Mouse (Mus musculus) MEL (cell line): ENCODE data around the gene Stra6l. TPM values are rescaled to one million over a fixed set of nuclear protein-coding genes. Genes with fewer than 3 reads are reported as not detected.

Source experiments
- DNase-seq: peaks from one replicate; pipeline ENCODE4 v3.0.0; 2011; ENCODE audit warnings: low read depth, low spot score
- H3K27ac ChIP-seq: 2 replicates; pipeline ENCODE4 v1.5.1; 2012; ENCODE audit warnings: low read depth, mild to moderate bottlenecking, control low read depth, low read length, moderate library complexity; ENCODE audit not compliant: control insufficient read depth
- H3K27me3 ChIP-seq, 2 experiments: fragments of 150-350 bp in 1 of 2; sonication (generic) in 1 of 2; 2 replicates each; pipeline ENCODE4 v1.6.1; 2012; ENCODE audit warnings: low read length in 2 of 2, mild to moderate bottlenecking in 2 of 2, improper control_type of control experiment in 1 of 2, moderate library complexity in 1 of 2; ENCODE audit not compliant: insufficient read depth in 2 of 2, control insufficient read depth in 1 of 2
- H3K36me3 ChIP-seq, 2 experiments: 2 replicates each; pipeline ENCODE4 v1.6.1; 2012 to 2014; ENCODE audit warnings: low read length in 2 of 2, improper control_type of control experiment in 1 of 2, inconsistent platforms in 1 of 2, mild to moderate bottlenecking in 1 of 2; ENCODE audit not compliant: insufficient read depth in 2 of 2, control insufficient read depth in 1 of 2
- H3K4me1 ChIP-seq, 2 experiments: fragments of 150-350 bp in 1 of 2; sonication (generic) in 1 of 2; 2 replicates each; pipeline ENCODE4 v1.6.1; 2012; ENCODE audit warnings: low read length in 2 of 2, improper control_type of control experiment in 1 of 2, mild to moderate bottlenecking in 1 of 2; ENCODE audit not compliant: insufficient read depth in 2 of 2, control insufficient read depth in 1 of 2
- H3K4me3 ChIP-seq, 2 experiments: fragments of 150-350 bp in 1 of 2; sonication (generic) in 1 of 2; 2 replicates each; pipeline ENCODE4 v1.5.1; 2012; ENCODE audit warnings: low read depth in 2 of 2, low read length in 2 of 2, mild to moderate bottlenecking in 2 of 2, moderate library complexity in 2 of 2, control low read depth in 1 of 2, improper control_type of control experiment in 1 of 2; ENCODE audit not compliant: control insufficient read depth in 1 of 2, insufficient read depth in 1 of 2
- H3K79me2 ChIP-seq: 2 replicates; pipeline ENCODE4 v1.6.1; 2012; ENCODE audit warnings: mild to moderate bottlenecking, low read length, moderate library complexity; ENCODE audit not compliant: control insufficient read depth, poor library complexity, insufficient read depth
- H3K9ac ChIP-seq: 2 replicates; pipeline ENCODE4 v1.6.1; 2012; ENCODE audit warnings: low read depth, mild to moderate bottlenecking, control low read depth, low read length, moderate library complexity; ENCODE audit not compliant: control insufficient read depth, poor library complexity, severe bottlenecking
- H3K9me3 ChIP-seq: fragments of 150-350 bp; sonication (generic); replicated peaks from 2 replicates; pipeline ENCODE4 v1.6.1; 2012; ENCODE audit warnings: mild to moderate bottlenecking, low read length, improper control_type of control experiment, moderate library complexity; ENCODE audit not compliant: insufficient read depth
- BHLHE40 ChIP-seq: IDR thresholded peaks from 2 replicates; pipeline ENCODE4 v1.6.1; 2012; ENCODE audit warnings: low read depth, mild to moderate bottlenecking, inconsistent platforms, low read length, improper control_type of control experiment, borderline replicate concordance
- CHD1 ChIP-seq: IDR thresholded peaks from 2 replicates; pipeline ENCODE4 v1.6.1; 2012; ENCODE audit warnings: low read depth, mild to moderate bottlenecking, inconsistent platforms, low read length, improper control_type of control experiment
- CTCF ChIP-seq, 3 experiments: IDR thresholded peaks in 2 of 3; conservative IDR thresholded peaks in 1 of 3; 2 replicates each; pipeline ENCODE4 v1.5.1; 2011 to 2012; ENCODE audit warnings: low read length in 3 of 3, low read depth in 2 of 3, mild to moderate bottlenecking in 2 of 3, improper control_type of control experiment in 1 of 3, inconsistent platforms in 1 of 3, mixed read lengths in 1 of 3, moderate library complexity in 1 of 3; ENCODE audit not compliant: control insufficient read depth in 1 of 3, insufficient read depth in 1 of 3, poor library complexity in 1 of 3, severe bottlenecking in 1 of 3
- ELF1 ChIP-seq: IDR thresholded peaks from 2 replicates; pipeline ENCODE4 v1.6.1; 2014; ENCODE audit warnings: low read depth, mild to moderate bottlenecking, inconsistent platforms, low read length, improper control_type of control experiment, moderate library complexity
- EP300 ChIP-seq, 2 experiments: IDR thresholded peaks; 2 replicates each; pipeline ENCODE4 v1.6.1; 2011; ENCODE audit warnings: improper control_type of control experiment in 2 of 2, low read length in 2 of 2, low read depth in 1 of 2, mild to moderate bottlenecking in 1 of 2
- ETS1 ChIP-seq: IDR thresholded peaks from 2 replicates; pipeline ENCODE4 v1.6.1; 2012; ENCODE audit warnings: low read depth, mild to moderate bottlenecking, inconsistent platforms, low read length, improper control_type of control experiment, moderate library complexity
- GABPA ChIP-seq: IDR thresholded peaks from 2 replicates; pipeline ENCODE4 v1.6.1; 2012; ENCODE audit warnings: low read depth, mild to moderate bottlenecking, inconsistent platforms, low read length, improper control_type of control experiment, moderate library complexity
- GATA1 ChIP-seq: IDR thresholded peaks from 2 replicates; pipeline ENCODE4 v1.6.1; 2011; ENCODE audit warnings: low read depth, low read length, improper control_type of control experiment
- HCFC1 ChIP-seq: IDR thresholded peaks from 2 replicates; pipeline ENCODE4 v1.6.1; 2012; ENCODE audit warnings: low read depth, mild to moderate bottlenecking, inconsistent platforms, low read length, improper control_type of control experiment, moderate library complexity
- KAT2A ChIP-seq: conservative IDR thresholded peaks from 2 replicates; pipeline ENCODE4 v1.6.1; 2012; ENCODE audit warnings: low read depth, low read length, improper control_type of control experiment, inconsistent platforms
- MAFK ChIP-seq: IDR thresholded peaks from 2 replicates; pipeline ENCODE4 v1.6.1; 2011; ENCODE audit warnings: low read depth, mild to moderate bottlenecking, low read length, improper control_type of control experiment, borderline replicate concordance
- MAX ChIP-seq: IDR thresholded peaks from 2 replicates; pipeline ENCODE4 v1.6.1; 2011; ENCODE audit warnings: low read length, improper control_type of control experiment
- MXI1 ChIP-seq: IDR thresholded peaks from 2 replicates; pipeline ENCODE4 v1.6.1; 2011; ENCODE audit warnings: mild to moderate bottlenecking, low read depth, low read length, improper control_type of control experiment
- MYB ChIP-seq: IDR thresholded peaks from 2 replicates; pipeline ENCODE4 v1.6.1; 2011; ENCODE audit warnings: mild to moderate bottlenecking, low read depth, low read length, improper control_type of control experiment
- NRF1 ChIP-seq: IDR thresholded peaks from 2 replicates; pipeline ENCODE4 v1.6.1; 2014; ENCODE audit warnings: low read depth, mild to moderate bottlenecking, inconsistent platforms, low read length, improper control_type of control experiment, moderate library complexity; ENCODE audit not compliant: poor library complexity, insufficient read depth, severe bottlenecking
- POLR2A ChIP-seq, 2 experiments: IDR thresholded peaks; 2 replicates each; pipeline ENCODE4 v1.6.1; 2011 to 2012; ENCODE audit warnings: low read length in 2 of 2, mild to moderate bottlenecking in 2 of 2, control low read depth in 1 of 2, improper control_type of control experiment in 1 of 2, low read depth in 1 of 2, moderate library complexity in 1 of 2; ENCODE audit not compliant: control insufficient read depth in 1 of 2, insufficient read depth in 1 of 2, poor library complexity in 1 of 2
- POLR2AphosphoS2 ChIP-seq: IDR thresholded peaks from 2 replicates; pipeline ENCODE4 v1.6.1; 2011; ENCODE audit warnings: low read length, improper control_type of control experiment
- SIN3A ChIP-seq: IDR thresholded peaks from 2 replicates; pipeline ENCODE4 v1.6.1; 2012; ENCODE audit warnings: low read length, improper control_type of control experiment, inconsistent platforms
- TAL1 ChIP-seq: IDR thresholded peaks from 2 replicates; pipeline ENCODE4 v1.6.1; 2012; ENCODE audit warnings: mild to moderate bottlenecking, inconsistent platforms, low read length, moderate library complexity, mixed read lengths
- TBP ChIP-seq: IDR thresholded peaks from 2 replicates; pipeline ENCODE4 v1.8.0; 2011; ENCODE audit warnings: low read depth, low read length, improper control_type of control experiment
- TCF12 ChIP-seq: IDR thresholded peaks from 2 replicates; pipeline ENCODE4 v1.6.1; 2014; ENCODE audit warnings: low read depth, mild to moderate bottlenecking, inconsistent platforms, low read length, improper control_type of control experiment, moderate library complexity
- USF1 ChIP-seq: IDR thresholded peaks from 2 replicates; pipeline ENCODE4 v1.6.1; 2014; ENCODE audit warnings: low read depth, mild to moderate bottlenecking, inconsistent platforms, low read length, improper control_type of control experiment, moderate library complexity
- USF2 ChIP-seq, 2 experiments: IDR thresholded peaks; 2 replicates each; pipeline ENCODE4 v1.6.1; 2011 to 2012; ENCODE audit warnings: improper control_type of control experiment in 2 of 2, low read length in 2 of 2, borderline replicate concordance in 1 of 2, inconsistent platforms in 1 of 2, low read depth in 1 of 2, mild to moderate bottlenecking in 1 of 2; ENCODE audit not compliant: insufficient read depth in 1 of 2
- ZMIZ1 ChIP-seq: IDR thresholded peaks from 2 replicates; pipeline ENCODE4 v1.6.1; 2012; ENCODE audit warnings: low read depth, mild to moderate bottlenecking, inconsistent platforms, low read length, improper control_type of control experiment, moderate library complexity
- ZNF384 ChIP-seq: IDR thresholded peaks from 2 replicates; pipeline ENCODE4 v1.6.1; 2012; ENCODE audit warnings: low read depth, mild to moderate bottlenecking, inconsistent platforms, low read length, improper control_type of control experiment
- polyA plus RNA-seq, 2 experiments: library from polyadenylated mRNA; stranded (reverse) in 1 of 2; unstranded in 1 of 2; fragments of >175 nt in 1 of 2; fragments of >200 nt in 1 of 2; gene quantifications; 2 replicates each; pipeline versions ENCODE4 v1.2.1 to v1.2.4; 2012; ENCODE audit warnings: low replicate concordance in 2 of 2, low read depth in 1 of 2; ENCODE audit not compliant: insufficient read length in 2 of 2, insufficient read depth in 1 of 2, missing spikeins in 1 of 2
- total RNA-seq: library from RNA; depleted of rRNA; stranded (reverse); fragments of 300-350 nt; gene quantifications from 2 replicates; pipeline ENCODE4 v1.2.3, GENCODE M21; 2012

The Stra6l gene
- total and polyA plus RNA-seq, 3 experiments, result not detected

GRCm38 (mm10) chr4:45909924-45910323 lies 61.5 kb downstream of the Stra6l start:
- no peaks in the 10 kb centered on the region for H3K79me2 ChIP-seq
- no peaks in the 10 kb centered on the region for H3K4me1 ChIP-seq
- H3K9me3 ChIP-seq, result no peaks in the 10 kb centered on the region
- TF ChIP-seq SIN3A (no peak), CTCF (IDR thresholded peaks at IDR 0.05 in 2 of 3, conservative IDR thresholded peaks at IDR 0.05 in 1 of 3; ENCODE audit: control insufficient read depth in 1 of 3, insufficient read depth in 1 of 3, low read depth in 2 of 3, low read length in 3 of 3, poor library complexity in 1 of 3, severe bottlenecking in 1 of 3) (peak in 1 of 3 experiments; percentile 24; a peak in 1 of 6 replicates), ELF1 (no peak)
- H3K27ac ChIP-seq, result no peak overlapping the region
- H3K4me3 ChIP-seq, result no peak overlapping the region
- peak; percentile 20 for DNase-seq
- H3K9ac ChIP-seq, result no peak overlapping the region
- no peaks in the 10 kb centered on the region for H3K36me3 ChIP-seq
- peaks cover 5 to 11% of the 10 kb centered on the region in 2 experiments; a peak in 3 of 4 replicates for H3K27me3 ChIP-seq

- DNase-seq, result no peak
- Histone ChIP-seq H3K27ac (no peak overlapping the region), H3K79me2 (no peaks in the 10 kb centered on the region), H3K9ac (no peak overlapping the region), H3K36me3 (no peaks in the 10 kb centered on the region), H3K4me1 (no peaks in the 10 kb centered on the region), H3K4me3 (no peak overlapping the region), H3K9me3 (no peaks in the 10 kb centered on the region), H3K27me3 (peaks cover 8 to 11% of the 10 kb centered on the region in 2 experiments; a peak in 3 of 4 replicates)
- TF ChIP-seq HCFC1 (no peak), MAFK (no peak), ETS1 (no peak), GABPA (no peak), EP300 (IDR thresholded peaks at IDR 0.05; ENCODE audit: low read depth in 1 of 2, low read length in 2 of 2) (no peak), KAT2A (no peak), TCF12 (no peak), NRF1 (no peak), POLR2A (IDR thresholded peaks at IDR 0.05; ENCODE audit: control insufficient read depth in 1 of 2, insufficient read depth in 1 of 2, low read depth in 1 of 2, low read length in 2 of 2, poor library complexity in 1 of 2) (no peak), GATA1 (no peak)
These were observed 62.8 kb downstream of the Stra6l start for GRCm38 (mm10) chr4:45911256-45911655.

- H3K9me3 ChIP-seq, result no peaks in the 10 kb centered on the region
- no peak for DNase-seq
- no peak overlapping the region for H3K4me3 ChIP-seq
- H3K9ac ChIP-seq, result no peak overlapping the region
- H3K27ac ChIP-seq, result no peak overlapping the region
- no peaks in the 10 kb centered on the region for H3K4me1 ChIP-seq
- H3K79me2 ChIP-seq, result no peaks in the 10 kb centered on the region
- H3K36me3 ChIP-seq, result no peaks in the 10 kb centered on the region
- peaks cover 8 to 11% of the 10 kb centered on the region in 2 experiments; a peak in 3 of 4 replicates for H3K27me3 ChIP-seq
- TF ChIP-seq MYB (no peak), SIN3A (no peak), ZNF384 (no peak), GATA1 (no peak), TBP (no peak), POLR2AphosphoS2 (no peak), ELF1 (no peak), ZMIZ1 (no peak), TAL1 (no peak), BHLHE40 (no peak), CTCF (IDR thresholded peaks at IDR 0.05 in 2 of 3, conservative IDR thresholded peaks at IDR 0.05 in 1 of 3; ENCODE audit: control insufficient read depth in 1 of 3, insufficient read depth in 1 of 3, low read depth in 2 of 3, low read length in 3 of 3, poor library complexity in 1 of 3, severe bottlenecking in 1 of 3) (no peak), GABPA (no peak), MAX (no peak), CHD1 (no peak), MAFK (no peak), USF2 (IDR thresholded peaks at IDR 0.05; ENCODE audit: borderline replicate concordance in 1 of 2, insufficient read depth in 1 of 2, low read depth in 1 of 2, low read length in 2 of 2) (no peak), NRF1 (no peak), USF1 (no peak), MXI1 (no peak)
These were observed 63.4 kb downstream of the Stra6l start for GRCm38 (mm10) chr4:45911876-45912275.
